Mouse (Mus musculus): ENCODE measurements around the gene Mast4. TPM values are rescaled to one million over a fixed set of nuclear protein-coding genes. Genes with fewer than 3 reads are reported as not detected.

The Mast4 gene
- polyA plus RNA-seq, 1 experiment = 10.4 TPM

GRCm38 (mm10) chr13:103285036-103285435 lies 49.3 kb downstream of the Mast4 start:
- WGBS = 92% methylated on average over 7 of the region's 7 CpGs
- TF ChIP-seq POLR2A (IDR thresholded peaks at IDR 0.05; ENCODE audit: control insufficient read depth, extremely low read depth, insufficient read depth, low read length, poor library complexity) (no peak), CTCF (IDR thresholded peaks at IDR 0.05; ENCODE audit: borderline replicate concordance, control insufficient read depth, extremely low read depth, insufficient read depth, low read length, poor library complexity) (no peak)
- DNase-seq = no peak
- Histone ChIP-seq H3K27ac (ENCODE audit: control insufficient read depth, insufficient read depth, low read length) (no peak overlapping the region), H3K4me3 (ENCODE audit: control insufficient read depth, insufficient read depth, low read length) (no peak overlapping the region), H3K4me1 (replicated peaks; ENCODE audit: control insufficient read depth, insufficient read depth, low read length) (no peaks in the 10 kb centered on the region), H3K27me3 (ENCODE audit: control insufficient read depth, insufficient read depth, low read length) (no peaks in the 10 kb centered on the region), H3K36me3 (ENCODE audit: control insufficient read depth, insufficient read depth, low read length) (no peaks in the 10 kb centered on the region)

- H3K27ac ChIP-seq (ENCODE audit: control insufficient read depth, insufficient read depth, low read length) = no peak overlapping the region
- DNase-seq = no peak
Observed at GRCm38 (mm10) chr13:103270856-103271391, 63.4 kb downstream of the Mast4 start.

DNA sequence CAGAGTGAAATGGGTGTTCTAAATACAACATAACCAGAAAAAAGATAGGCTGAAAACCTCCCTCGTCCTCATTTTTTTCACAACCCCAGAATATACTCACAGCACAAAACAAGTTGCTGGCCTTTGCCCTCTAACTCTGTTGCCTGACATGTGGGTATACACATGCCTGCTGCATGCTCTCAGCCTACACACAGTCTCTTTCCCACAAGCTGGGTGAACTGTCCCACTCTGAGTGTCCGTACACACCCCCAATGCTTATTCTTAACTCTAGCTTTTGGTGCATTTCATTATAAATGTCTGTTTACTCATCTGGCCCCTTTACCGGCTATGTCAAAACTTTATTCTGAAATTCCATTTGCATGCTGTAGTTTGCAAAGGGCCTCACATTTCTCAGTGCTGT lies 71.6 kb downstream of the Mast4 start:
- WGBS = 88% methylated on average over 3 of the region's 3 CpGs
- Histone ChIP-seq H3K27me3 (ENCODE audit: control insufficient read depth, insufficient read depth, low read length) (no peaks in the 10 kb centered on the region), H3K4me3 (ENCODE audit: control insufficient read depth, insufficient read depth, low read length) (no peak overlapping the region), H3K27ac (ENCODE audit: control insufficient read depth, insufficient read depth, low read length) (no peak overlapping the region), H3K36me3 (ENCODE audit: control insufficient read depth, insufficient read depth, low read length) (no peaks in the 10 kb centered on the region), H3K4me1 (replicated peaks; ENCODE audit: control insufficient read depth, insufficient read depth, low read length) (no peaks in the 10 kb centered on the region)
- no peak for DNase-seq
- no peak for TF ChIP-seq CTCF (IDR thresholded peaks at IDR 0.05; ENCODE audit: borderline replicate concordance, control insufficient read depth, extremely low read depth, insufficient read depth, low read length, poor library complexity)
- TF ChIP-seq POLR2A (IDR thresholded peaks at IDR 0.05; ENCODE audit: control insufficient read depth, extremely low read depth, insufficient read depth, low read length, poor library complexity) = no peak

More at GRCm38 (mm10) chr13:103270856-103271391, 63.4 kb downstream of the Mast4 start:
- Histone ChIP-seq H3K36me3 (ENCODE audit: control insufficient read depth, insufficient read depth, low read length) (no peaks in the 10 kb centered on the region), H3K4me3 (ENCODE audit: control insufficient read depth, insufficient read depth, low read length) (no peak overlapping the region), H3K27me3 (ENCODE audit: control insufficient read depth, insufficient read depth, low read length) (no peaks in the 10 kb centered on the region), H3K4me1 (replicated peaks; ENCODE audit: control insufficient read depth, insufficient read depth, low read length) (no peaks in the 10 kb centered on the region)
- TF ChIP-seq CTCF (IDR thresholded peaks at IDR 0.05; ENCODE audit: borderline replicate concordance, control insufficient read depth, extremely low read depth, insufficient read depth, low read length, poor library complexity) (no peak), POLR2A (IDR thresholded peaks at IDR 0.05; ENCODE audit: control insufficient read depth, extremely low read depth, insufficient read depth, low read length, poor library complexity) (no peak)
- 89% methylated on average over 9 of the region's 9 CpGs for WGBS

DNA sequence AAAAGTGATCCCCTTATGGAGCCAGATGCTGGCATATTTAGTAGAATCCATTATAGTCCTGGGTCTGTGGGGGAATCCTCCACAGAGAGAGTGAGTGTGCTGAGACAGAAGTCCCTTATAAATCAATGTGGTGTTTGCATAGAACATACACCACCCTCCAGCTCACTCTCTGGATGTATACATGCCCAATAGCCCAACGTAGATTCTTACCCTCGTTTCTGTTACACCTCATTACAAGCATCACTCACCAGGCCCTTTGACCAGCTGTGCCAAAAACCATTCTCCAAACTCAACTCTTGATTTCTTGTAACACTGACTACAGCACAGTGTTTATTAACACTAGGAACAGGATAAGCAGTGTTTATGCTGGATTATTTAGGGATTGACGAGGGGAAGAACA lies 72.2 kb downstream of the Mast4 start:
- H3K4me1 ChIP-seq (replicated peaks; ENCODE audit: control insufficient read depth, insufficient read depth, low read length) = no peaks in the 10 kb centered on the region
- 91% methylated on average over 3 of the region's 3 CpGs for WGBS
- TF ChIP-seq CTCF (IDR thresholded peaks at IDR 0.05; ENCODE audit: borderline replicate concordance, control insufficient read depth, extremely low read depth, insufficient read depth, low read length, poor library complexity) = no peak
- no peak for TF ChIP-seq POLR2A (IDR thresholded peaks at IDR 0.05; ENCODE audit: control insufficient read depth, extremely low read depth, insufficient read depth, low read length, poor library complexity)
- H3K27ac ChIP-seq (ENCODE audit: control insufficient read depth, insufficient read depth, low read length) = no peak overlapping the region
- no peaks in the 10 kb centered on the region for H3K27me3 ChIP-seq (ENCODE audit: control insufficient read depth, insufficient read depth, low read length)
- no peaks in the 10 kb centered on the region for H3K36me3 ChIP-seq (ENCODE audit: control insufficient read depth, insufficient read depth, low read length)
- DNase-seq = no peak
- no peak overlapping the region for H3K4me3 ChIP-seq (ENCODE audit: control insufficient read depth, insufficient read depth, low read length)

DNA sequence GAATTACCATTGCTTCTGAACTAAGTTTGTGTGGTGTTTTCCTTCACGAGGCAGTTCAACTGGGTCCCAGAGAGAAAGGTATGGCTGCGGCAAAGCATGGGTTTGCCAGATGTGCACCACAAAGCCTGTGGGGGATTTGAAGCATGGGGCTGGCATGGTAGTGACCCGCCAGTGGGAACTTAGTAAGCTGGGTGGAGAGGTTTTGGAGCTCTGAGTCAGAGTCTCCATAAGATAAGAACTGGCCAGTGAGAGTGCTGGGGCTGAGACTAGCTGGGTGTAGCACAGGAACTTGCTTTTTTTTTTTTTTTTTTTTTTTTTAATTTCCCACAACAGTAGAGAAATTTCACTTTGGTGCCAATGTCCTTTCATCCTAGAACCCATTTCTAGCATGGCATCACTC lies 73.9 kb downstream of the Mast4 start:
- H3K27me3 ChIP-seq (ENCODE audit: control insufficient read depth, insufficient read depth, low read length) = no peaks in the 10 kb centered on the region
- no peaks in the 10 kb centered on the region for H3K4me1 ChIP-seq (replicated peaks; ENCODE audit: control insufficient read depth, insufficient read depth, low read length)
- no peaks in the 10 kb centered on the region for H3K36me3 ChIP-seq (ENCODE audit: control insufficient read depth, insufficient read depth, low read length)
- 80% methylated on average over 3 of the region's 3 CpGs for WGBS
- TF ChIP-seq POLR2A (IDR thresholded peaks at IDR 0.05; ENCODE audit: control insufficient read depth, extremely low read depth, insufficient read depth, low read length, poor library complexity) (no peak), CTCF (IDR thresholded peaks at IDR 0.05; ENCODE audit: borderline replicate concordance, control insufficient read depth, extremely low read depth, insufficient read depth, low read length, poor library complexity) (no peak)
- H3K27ac ChIP-seq (ENCODE audit: control insufficient read depth, insufficient read depth, low read length) = no peak overlapping the region
- DNase-seq = no peak
- H3K4me3 ChIP-seq (ENCODE audit: control insufficient read depth, insufficient read depth, low read length) = no peak overlapping the region

- Histone ChIP-seq H3K36me3 (ENCODE audit: control insufficient read depth, insufficient read depth, low read length) (no peaks in the 10 kb centered on the region), H3K4me1 (replicated peaks; ENCODE audit: control insufficient read depth, insufficient read depth, low read length) (no peaks in the 10 kb centered on the region), H3K27me3 (ENCODE audit: control insufficient read depth, insufficient read depth, low read length) (no peaks in the 10 kb centered on the region), H3K4me3 (ENCODE audit: control insufficient read depth, insufficient read depth, low read length) (no peak overlapping the region), H3K27ac (ENCODE audit: control insufficient read depth, insufficient read depth, low read length) (no peak overlapping the region)
- TF ChIP-seq CTCF (IDR thresholded peaks at IDR 0.05; ENCODE audit: borderline replicate concordance, control insufficient read depth, extremely low read depth, insufficient read depth, low read length, poor library complexity) (no peak), POLR2A (IDR thresholded peaks at IDR 0.05; ENCODE audit: control insufficient read depth, extremely low read depth, insufficient read depth, low read length, poor library complexity) (no peak)
- WGBS = 79% methylated on average over 3 of the region's 3 CpGs
- DNase-seq = no peak
Observed at GRCm38 (mm10) chr13:103258106-103258505, 76.2 kb downstream of the Mast4 start.

GRCm38 (mm10) chr13:103254861-103255260 lies 79.4 kb downstream of the Mast4 start:
- no peak for DNase-seq
- H3K27me3 ChIP-seq (ENCODE audit: control insufficient read depth, insufficient read depth, low read length) = no peaks in the 10 kb centered on the region
- no peak overlapping the region for H3K4me3 ChIP-seq (ENCODE audit: control insufficient read depth, insufficient read depth, low read length)
- WGBS = 88% methylated on average over 3 of the region's 3 CpGs
- TF ChIP-seq POLR2A (IDR thresholded peaks at IDR 0.05; ENCODE audit: control insufficient read depth, extremely low read depth, insufficient read depth, low read length, poor library complexity) (no peak), CTCF (IDR thresholded peaks at IDR 0.05; ENCODE audit: borderline replicate concordance, control insufficient read depth, extremely low read depth, insufficient read depth, low read length, poor library complexity) (no peak)
- H3K27ac ChIP-seq (ENCODE audit: control insufficient read depth, insufficient read depth, low read length) = no peak overlapping the region
- H3K36me3 ChIP-seq (ENCODE audit: control insufficient read depth, insufficient read depth, low read length) = no peaks in the 10 kb centered on the region
- H3K4me1 ChIP-seq (replicated peaks; ENCODE audit: control insufficient read depth, insufficient read depth, low read length) = no peaks in the 10 kb centered on the region

Data from thymus, adult 2 months (tissue).